In genomic region chrX:8892343-8893155, GRCm38 (mm10) we compare ENCODE assay signal across 8 mouse cellular contexts. TPM values are rescaled to one million over a fixed set of nuclear protein-coding genes. Genes with fewer than 3 reads are reported as not detected.
DNase-seq lines count a peak whose midpoint lies in the region; ATAC-seq and TF ChIP-seq lines count a peak whose summit lies in the region.

TSS of gene B630019K06Rik (plus strand) at chrX:8892382.

- no peak for TF ChIP-seq POLR2A in cortical plate, adult 2 months (IDR thresholded peaks at IDR 0.05; ENCODE audit: extremely low read depth, insufficient read depth, low read length)

- intact Hi-C loops in gastrocnemius, postnatal 14 days (cut with DNase I; ENCODE audit: low total_unique reads), result no loop called here

- H3K4me3 ChIP-seq in cortical plate, adult 2 months (ENCODE audit: insufficient read depth, low read length), result peak within 1 kb of the TSS; percentile 75

- TF ChIP-seq CTCF in cortical plate, adult 2 months (IDR thresholded peaks at IDR 0.05; ENCODE audit: extremely low read depth, insufficient read depth, low read length), result no peak

- peak within 1 kb of the TSS; percentile 71 for H3K27ac ChIP-seq in cortical plate, adult 2 months (ENCODE audit: insufficient read depth, low read length)

- peak; percentile 66 for DNase-seq in gastrocnemius, postnatal 14 days
- DNase-seq in induced T-regulatory cell, adult 2 months (ENCODE audit: low read depth), result peak; percentile 62
- peak; percentile 18 to 47 for DNase-seq in left cerebral cortex, adult 8-10 months (ENCODE audit: low spot score in 2 of 2)
- peak; percentile 30 to 45 for DNase-seq in right cerebral cortex, adult 2 months (ENCODE audit: low spot score in 2 of 2)
- DNase-seq in urinary bladder, postnatal 4 days (ENCODE audit: low spot score in 2 of 2), result peak; percentile 64 to 72

- H3K4me1 ChIP-seq in cortical plate, adult 2 months (ENCODE audit: control insufficient read depth, insufficient read depth, low read length), result no peaks in the 10 kb centered on the region

- ATAC-seq in activated CD4-positive, CD25-positive, alpha-beta regulatory T cell, adult 4 months, result peak; percentile 86
- peak; percentile 92 for ATAC-seq in megakaryocyte, adult 5-6 weeks (ENCODE audit: poor library complexity, severe bottlenecking)

RNA-seq across cellular contexts. Expression of gene B630019K06Rik, which starts in this region (rescaled TPM):
- under 1 TPM in 1 of 2 experiments, not detected in 1; 0.42 TPM for polyA plus RNA-seq in activated CD4-positive, CD25-positive, alpha-beta regulatory T cell, adult 4 months (2017; shearing (Covaris generic))
- polyA plus RNA-seq in cortical plate, adult 2 months (2012; rRNA removed), result 22.3 and 24.0 TPM in 2 replicates
- total RNA-seq in gastrocnemius, postnatal 14 days (2021), result 1 to 10 TPM in 1 of 2 experiments, under 1 TPM in 1; 0.73 to 1.3 TPM
- total RNA-seq in left cerebral cortex, adult 8-10 months (2022), result 10 to 100 TPM; 33.7 to 36.7 (median 35.3) TPM
- 0.57 TPM in 1 of 2 replicates, not detected in the other for total RNA-seq in megakaryocyte, adult 5-6 weeks (2015)
- not detected in 2 replicates for total RNA-seq in megakaryocyte, adult 5-6 weeks (2017)

Comparison
In these comparisons a context has a peak if more than half of its experiments do, and no peak if none do; other contexts are left out.
1. Peak in every context shown above with its lines: DNase-seq, ATAC-seq, H3K4me3 ChIP-seq and H3K27ac ChIP-seq.
2. RNA of gene B630019K06Rik (total RNA-seq): 33.7 to 36.7 TPM in left cerebral cortex, adult 8-10 months; 0.73 to 1.3 TPM in gastrocnemius, postnatal 14 days and 0.57 TPM in megakaryocyte, adult 5-6 weeks; every median in the first group is over 10 times any median in the second.
3. RNA of gene B630019K06Rik (polyA plus RNA-seq): 22.3 to 24.0 TPM in cortical plate, adult 2 months; 0.42 TPM in activated CD4-positive, CD25-positive, alpha-beta regulatory T cell, adult 4 months; every median in the first group is over 10 times any median in the second.
4. Peak in ATAC-seq in activated CD4-positive, CD25-positive, alpha-beta regulatory T cell, adult 4 months; RNA of the gene not detected or under 1 TPM.
5. Peak in ATAC-seq in megakaryocyte, adult 5-6 weeks; RNA of the gene not detected or under 1 TPM.